Mouse (Mus musculus) lung, adult 18-20 months (tissue): ENCODE data around the gene Slc16a7.

ENCODE experiments used
- DNase-seq, 2 experiments: peaks; one replicate each; pipeline ENCODE4 v3.0.0; 2022; ENCODE audit warnings: mixed read lengths in 2 of 2

Slc16a7 gene

DNA sequence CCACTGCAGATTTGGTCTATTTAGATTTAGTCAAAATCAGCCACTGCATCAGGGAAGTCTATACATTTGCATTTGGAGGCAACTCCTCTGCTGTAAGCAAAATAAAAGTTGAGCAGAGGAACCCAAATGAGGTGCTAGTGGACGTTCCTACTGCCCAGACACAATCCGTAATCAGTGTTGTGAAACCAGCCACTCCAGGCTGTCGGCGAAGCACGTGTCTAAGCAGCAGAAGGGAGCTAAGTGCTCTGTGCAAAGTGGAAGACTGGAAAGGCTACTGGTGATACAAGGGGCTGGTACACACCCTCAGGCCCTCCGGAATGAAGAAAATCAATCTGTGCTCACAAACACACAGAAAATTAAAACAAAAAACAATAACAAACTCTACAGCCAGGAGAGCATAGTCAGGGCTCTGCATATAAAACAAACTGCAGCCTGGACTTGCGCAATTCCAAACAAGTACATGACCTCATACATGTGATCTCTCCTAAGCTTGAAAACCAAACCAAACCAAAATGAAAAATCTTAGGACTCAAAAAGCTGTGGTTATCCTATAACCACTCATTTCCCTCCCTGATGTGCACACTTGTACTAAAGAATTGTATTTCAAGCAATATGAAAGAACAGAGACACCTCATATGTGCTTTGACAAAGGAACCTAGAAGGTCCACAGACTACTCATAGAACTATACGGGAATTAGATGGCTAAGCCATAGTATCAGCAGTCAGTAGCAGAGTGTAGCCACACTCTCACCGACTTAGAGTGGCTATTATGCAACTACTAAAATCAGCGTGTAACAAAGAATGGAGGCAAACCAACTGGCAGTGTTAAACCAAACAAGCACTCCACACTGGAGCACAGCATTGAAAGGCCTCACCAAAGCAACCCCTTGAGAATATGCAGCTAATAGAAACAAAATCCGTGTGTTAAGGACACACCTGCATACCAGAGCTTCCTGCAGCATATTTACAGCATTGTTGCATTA is 67.5 kb downstream of the Slc16a7 start:
- peak; percentile 77 to 83 for DNase-seq

DNA sequence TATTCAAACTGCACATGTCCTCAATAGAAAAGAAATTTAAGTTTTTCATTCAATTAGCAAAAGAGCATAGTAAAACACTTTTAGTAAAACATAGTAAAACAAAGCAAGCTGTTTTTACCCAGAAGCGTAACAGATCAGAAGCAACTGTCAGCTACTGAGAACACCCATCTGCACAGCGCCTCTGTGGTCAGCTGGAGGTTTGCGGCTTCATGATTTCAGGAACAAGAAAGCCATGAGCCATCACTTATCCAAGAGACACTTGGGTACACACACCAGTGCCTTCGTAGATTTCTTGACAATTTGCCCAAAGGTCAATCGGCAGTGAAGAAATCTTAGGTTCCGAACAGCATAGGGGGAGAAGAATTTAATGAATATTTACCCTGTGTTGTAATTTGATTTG is 71.9 kb downstream of the Slc16a7 start:
- peak; percentile 36 to 41 for DNase-seq

DNA sequence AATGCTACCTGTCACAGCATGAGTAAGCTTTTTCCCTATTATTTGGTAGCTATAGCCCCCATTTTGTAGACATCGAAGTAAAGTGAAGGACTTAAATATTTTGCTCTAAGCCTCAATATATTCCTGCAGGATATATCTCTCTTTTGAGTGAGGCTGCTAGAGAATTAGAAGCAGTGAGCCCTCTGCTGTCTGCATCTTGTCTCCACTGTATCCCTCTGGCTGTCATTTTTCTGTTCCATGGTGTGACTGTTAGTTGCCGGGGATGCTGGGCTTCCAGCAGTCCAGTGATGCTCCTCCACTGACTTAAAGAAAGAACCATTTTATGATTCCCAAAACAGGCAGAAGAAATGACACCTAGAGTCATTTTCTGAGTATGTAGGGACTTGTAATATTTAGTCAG is 78.4 kb downstream of the Slc16a7 start:
- DNase-seq: no peak

DNA sequence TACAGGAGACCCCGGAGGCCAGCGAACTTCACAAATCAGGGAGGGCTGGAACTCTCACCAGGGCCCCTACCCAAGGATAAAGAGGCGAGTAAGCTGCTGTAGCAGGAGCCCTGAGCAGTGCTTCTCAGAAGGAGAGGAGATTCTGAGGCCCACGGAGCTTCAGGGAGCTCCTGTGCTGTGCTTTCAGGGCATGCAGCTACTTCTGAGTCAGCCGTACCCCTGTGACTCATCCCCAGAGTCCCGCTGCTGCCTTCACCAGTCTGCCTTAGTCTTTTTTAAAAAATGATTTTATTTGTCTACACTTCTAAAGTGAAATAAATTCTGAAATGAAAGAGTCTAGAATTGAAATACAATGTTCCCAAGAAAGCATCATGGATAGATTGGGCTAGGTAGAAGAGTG is 91.2 kb downstream of the Slc16a7 start:
- DNase-seq: no peak

DNA sequence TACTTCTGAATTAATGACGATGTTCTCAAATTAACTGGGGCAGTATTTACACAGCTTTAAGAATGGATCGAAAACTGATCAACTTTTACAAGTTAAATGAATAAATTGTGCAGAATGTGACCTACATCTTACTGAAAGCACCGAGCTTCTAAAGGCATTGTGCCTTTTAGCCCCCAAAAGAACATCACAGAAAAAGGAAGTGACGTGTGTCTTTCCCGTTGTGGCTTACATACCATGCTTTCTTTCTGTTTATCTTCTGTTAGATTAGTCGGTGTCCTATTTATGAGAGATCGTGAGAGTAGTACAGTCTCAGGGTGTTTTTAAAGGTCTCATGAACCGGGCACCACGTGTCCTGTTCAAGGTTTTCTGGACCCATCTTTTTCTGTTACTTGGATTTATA is 98.9 kb downstream of the Slc16a7 start:
- DNase-seq: no peak

DNA sequence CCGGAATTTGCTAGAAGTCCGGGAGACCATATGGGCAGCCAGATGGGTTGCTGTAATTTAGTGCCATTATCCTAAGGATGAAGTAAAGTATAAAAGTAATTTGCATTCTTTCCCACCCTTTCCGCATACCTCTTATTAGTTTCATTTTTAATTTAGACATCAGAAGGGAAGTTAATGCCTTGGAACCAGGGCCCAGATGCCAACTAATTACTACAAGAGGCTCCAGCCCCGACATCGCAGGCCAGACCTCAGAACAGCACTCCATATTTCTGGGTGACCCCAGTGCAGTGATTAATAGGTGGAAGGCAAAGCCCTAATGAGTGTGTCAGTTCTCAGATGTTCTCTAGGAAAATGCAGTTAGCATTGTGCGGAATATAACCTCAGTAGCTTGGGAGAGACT is 100.7 kb downstream of the Slc16a7 start:
- no peak for DNase-seq

DNA sequence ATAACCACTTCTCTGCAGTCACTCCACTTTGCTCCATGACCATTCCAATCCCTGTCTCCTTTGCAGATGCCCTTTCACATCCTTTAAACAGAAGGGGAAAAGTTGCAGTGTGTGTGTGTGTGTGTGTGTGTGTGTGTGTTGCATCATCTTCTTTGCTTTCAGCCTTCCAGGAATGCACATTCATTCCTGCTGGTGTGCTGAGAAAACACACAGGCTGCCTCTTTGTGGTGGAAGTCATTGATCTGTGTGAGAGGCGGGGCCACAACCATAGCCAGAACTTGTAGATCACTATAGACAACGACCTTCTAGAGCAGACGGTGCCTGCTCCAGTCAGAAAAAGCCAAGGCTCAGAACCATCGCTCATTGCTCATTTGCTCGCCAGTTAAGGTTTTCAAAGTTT is 103.9 kb downstream of the Slc16a7 start:
- no peak for DNase-seq

DNA sequence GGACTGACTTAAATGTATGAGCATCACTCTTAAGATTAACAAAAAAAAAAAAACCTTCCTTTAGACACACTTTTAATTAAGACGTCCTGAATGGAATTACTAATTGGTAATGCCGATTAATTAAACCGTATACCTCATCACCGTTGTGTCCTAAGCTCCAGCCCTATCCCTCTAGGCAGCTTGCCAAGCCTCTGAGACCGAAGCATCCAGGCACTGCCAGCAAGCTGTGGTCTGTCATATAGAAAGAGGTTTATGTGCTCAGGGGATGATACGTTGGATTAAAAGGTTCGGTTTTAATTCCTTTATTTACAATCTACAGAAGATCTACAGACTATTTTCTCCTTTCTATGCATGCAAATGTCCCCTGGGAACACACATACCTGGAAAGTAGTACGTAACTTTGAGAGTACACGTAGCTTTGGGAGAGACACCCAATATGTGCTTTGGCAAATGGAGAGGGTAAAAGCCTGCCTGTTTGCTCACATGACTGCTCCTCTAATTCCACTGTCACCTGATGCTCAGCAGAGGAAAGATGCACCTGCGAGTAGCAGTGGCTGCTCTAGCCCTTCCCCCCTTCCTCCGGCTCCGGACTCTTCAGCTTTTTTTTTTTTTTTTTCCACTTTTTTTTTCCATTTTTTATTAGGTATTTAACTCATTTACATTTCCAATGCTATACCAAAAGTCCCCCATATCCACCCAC is 114.0 kb downstream of the Slc16a7 start:
- DNase-seq: no peak

DNA sequence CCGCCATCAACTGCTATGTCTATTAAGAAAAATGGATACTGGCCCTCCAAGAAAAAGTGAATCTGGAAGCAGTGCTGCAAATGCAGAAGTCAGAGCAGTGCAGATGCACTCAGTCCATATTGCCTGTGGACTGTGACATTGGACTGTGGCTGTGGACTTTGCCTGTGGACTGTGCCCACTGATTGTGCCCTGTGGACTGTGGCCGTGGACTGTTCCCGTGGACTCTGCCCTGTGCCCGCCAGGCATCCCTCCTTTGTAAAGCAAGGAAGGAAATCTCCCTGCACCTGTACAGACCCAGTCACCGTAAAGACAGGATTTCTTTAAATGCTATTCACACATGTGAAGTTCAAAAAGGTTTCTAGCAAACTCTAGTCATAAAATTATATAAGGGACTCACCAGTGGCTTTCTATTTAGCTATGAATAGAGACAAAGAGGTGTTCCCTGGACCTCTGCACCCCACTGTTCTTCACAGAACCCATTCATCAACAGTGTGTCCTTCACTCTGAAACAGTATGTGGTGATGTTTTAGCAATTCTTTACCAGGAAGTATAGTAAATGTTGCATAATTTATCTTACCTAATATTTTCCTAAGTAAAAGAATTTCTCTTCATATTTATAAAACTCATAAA is 114.6 kb downstream of the Slc16a7 start:
- no peak for DNase-seq

DNA sequence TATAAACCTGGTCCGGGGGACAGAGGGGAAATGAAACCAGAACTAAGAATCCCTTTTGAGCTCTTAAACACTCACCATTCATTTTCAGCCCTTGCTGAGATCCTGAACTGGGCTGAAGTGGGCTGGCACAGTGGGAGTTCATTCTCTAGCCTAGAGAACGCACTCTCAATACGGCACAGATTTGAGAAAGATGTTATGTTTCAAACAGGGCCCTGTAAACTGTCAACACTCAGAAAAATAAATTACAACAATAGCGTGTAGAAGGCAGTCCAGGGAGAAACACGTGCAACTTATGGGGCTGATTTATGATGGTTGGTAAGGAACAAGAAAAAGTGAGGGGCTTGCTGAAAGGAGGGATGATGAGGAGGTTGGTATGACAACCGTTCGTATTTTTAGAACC is 115.5 kb downstream of the Slc16a7 start:
- DNase-seq: no peak

DNA sequence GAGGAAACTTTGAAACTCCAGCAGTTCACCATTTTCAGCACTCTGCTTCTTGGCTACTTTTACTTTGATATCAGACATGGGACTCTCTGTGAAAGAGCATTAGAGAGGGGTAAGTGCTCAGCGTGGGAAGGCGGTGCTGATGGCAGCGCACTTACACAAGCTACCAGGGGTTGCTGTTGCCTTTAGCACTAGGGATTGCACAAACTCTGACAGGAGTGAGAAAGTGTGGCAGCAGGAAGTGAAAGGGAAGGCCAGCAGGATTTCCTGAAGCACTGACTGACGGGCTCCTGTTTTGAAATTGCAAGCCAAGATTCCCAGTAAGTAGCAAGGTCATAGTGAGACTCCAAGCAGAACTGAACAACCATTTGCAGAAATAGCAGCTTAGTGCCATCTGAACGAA is 117.8 kb downstream of the Slc16a7 start:
- peak; percentile 15 to 50 for DNase-seq

DNA sequence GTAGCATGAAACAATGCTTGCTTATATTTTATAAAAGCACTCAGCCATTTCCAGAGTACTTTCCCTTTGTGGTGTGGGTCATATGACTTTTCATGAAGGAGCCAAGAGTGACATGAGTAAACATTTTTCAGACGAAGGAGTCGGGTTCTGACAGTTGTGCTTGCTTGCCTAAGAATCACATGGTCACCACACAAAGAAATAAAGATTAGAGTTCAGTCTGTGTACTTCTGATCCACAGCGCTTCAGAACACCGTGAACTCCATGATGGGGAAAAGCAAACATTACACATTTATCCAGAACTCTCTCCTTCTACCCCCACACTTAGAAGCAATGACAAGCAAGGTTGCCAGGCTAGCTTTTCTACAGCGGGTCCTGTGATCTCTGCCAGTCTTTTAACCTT is 119.0 kb downstream of the Slc16a7 start:
- DNase-seq: peak; percentile 28 to 66

DNA sequence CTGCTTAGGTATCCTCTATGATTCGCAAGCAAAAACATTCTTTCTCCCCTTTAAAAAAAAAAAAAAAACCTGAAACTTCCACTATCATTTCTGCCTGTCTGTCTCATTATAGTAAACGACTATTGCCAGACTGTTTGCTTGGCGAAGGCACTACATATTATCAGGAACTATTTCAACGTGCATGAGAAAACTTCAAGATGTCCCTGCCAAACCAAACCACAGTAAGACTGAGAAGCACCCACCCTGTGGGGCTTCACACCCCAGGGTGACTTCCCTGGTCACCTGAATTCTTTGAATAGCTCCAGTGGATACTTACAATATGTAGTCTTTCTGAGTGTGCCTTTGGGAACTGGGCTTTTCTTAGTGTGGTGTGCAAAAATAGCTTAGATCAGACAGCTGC is 122.9 kb downstream of the Slc16a7 start:
- no peak for DNase-seq

DNA sequence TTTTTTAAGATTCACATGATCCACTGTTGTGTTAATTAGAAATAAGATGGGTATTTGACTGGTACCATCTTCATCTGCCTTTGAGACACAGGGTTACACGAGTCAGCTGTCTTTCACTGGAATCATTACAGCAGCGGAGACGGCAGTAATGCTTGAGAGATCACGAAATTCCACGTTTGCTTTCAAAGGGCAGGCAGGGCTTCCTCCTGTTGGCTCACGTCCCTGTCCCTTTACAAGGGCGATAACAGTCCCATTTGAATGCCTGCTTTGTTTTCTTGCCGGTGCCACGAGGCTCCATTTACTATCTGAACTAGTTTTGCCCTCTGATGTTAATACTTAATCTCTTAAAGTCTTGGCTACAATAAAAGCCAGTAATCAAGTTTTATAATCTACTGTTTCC is 123.4 kb downstream of the Slc16a7 start:
- DNase-seq: peak in 1 of 2 experiments; percentile 4

DNA sequence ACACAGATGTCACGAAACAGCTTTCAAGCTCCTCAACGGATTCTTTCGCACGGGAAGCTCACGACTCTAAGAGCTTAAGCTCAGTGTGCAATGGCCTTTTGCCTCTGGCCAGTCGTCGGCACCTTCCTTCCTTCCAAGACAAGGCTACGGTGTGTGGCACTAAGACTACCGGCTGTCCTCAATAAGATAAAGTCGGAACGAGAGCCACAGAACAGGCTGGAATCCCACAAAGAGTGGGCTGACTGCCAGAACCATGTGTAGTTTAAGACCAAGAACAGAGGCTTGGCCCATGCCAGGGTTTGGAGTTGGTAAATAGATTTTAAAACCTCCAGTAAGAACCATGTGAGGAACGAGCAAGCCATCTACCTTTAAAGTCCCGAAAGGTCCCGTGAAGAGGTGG is 123.8 kb downstream of the Slc16a7 start:
- DNase-seq: peak; percentile 37 to 63

DNA sequence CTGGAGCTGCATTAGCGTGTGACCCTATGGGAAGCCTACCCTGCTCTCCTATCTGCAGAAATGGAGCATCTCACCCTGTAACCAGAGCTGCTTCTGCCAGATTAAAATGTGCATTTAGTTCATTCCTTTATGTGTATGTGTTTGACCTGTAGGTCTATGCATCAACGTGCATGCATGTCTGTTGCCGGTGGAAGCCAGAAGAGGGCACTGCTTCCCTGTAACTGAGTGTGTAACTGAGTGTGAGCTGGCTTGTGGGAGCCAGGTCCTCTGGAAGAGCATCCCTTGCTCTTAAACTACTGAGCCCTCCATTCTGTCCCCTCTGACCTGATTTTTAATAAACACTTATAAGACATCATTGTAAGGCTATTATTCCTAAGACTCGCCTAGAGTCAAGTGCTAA is 124.3 kb downstream of the Slc16a7 start:
- DNase-seq: peak; percentile 69 to 76

DNA sequence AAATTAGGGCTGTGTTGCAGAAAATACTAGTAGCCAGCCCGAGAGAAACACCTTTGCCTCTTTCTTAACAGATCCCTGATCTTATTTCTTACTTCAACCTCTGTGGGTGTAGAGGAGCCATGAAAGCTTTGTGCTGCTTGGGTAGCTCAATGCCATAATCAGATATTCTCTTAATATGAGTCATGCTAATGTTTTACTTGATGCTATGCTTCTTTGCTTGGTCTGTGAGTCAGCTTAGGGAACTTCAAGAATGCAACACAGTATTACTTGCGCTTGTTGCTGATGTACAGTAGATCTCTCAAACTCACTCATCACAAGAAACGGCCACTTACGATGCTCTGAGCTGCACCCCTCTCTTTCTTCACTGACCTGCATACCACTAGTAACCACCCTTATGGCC is 133.4 kb downstream of the Slc16a7 start:
- no peak for DNase-seq

DNA sequence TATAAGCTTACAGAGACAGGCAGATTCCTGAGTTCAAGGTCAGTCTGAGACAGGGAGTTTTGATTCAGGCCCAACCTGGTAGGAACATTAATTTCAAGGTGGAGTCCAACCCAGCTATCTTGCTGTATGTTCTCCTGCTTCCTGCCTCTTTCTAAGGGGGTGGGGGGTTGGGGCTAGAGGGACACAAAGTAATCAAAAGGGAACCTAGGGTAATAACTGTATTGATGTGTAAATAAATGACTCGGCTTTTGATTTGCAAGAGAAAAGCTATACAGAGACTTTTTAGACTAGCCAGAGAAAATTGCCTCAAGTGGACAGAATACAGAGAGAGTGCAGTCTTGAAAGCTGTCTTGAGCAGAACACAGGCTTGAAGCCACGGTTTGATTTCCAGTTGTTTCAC is 174.7 kb downstream of the Slc16a7 start:
- DNase-seq: no peak

DNA sequence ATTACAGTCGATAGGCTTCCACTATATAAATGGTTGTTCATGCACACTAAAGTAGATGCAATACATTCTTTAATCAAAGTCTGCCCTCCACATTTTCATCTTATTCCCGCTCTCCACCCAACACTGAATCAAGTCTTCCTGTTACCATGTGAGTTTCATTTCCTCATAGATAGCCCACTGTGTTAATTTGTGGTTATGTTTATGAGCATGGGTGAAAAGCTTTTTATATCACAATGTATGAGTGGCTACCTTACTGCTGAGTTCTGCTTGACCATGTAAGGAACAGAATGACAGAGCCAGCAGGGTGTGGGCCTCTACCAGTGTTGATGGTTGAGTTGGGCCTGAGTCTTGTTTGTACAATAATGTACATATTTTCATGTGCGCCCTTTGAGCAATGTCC is 175.5 kb downstream of the Slc16a7 start:
- DNase-seq: no peak

DNA sequence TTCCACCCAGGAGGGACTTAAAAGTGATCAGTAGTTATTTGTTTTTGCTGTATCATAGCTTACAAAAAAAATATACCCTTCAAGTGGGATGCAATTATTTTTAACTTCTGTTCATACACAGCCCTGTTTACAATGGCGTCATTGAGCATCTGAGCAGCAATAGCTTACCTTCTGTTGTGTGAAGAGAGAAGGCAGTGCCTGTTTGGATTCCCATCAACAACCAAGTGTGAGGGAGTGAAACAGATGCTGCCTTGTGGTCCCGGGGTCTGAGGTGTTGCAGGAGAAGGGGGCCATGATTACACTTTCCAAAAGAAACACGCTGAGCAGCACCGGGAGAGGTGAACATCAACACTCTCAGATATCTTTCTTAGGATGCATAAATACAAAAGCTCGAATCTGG is 201.7 kb downstream of the Slc16a7 start:
- DNase-seq: no peak

DNA sequence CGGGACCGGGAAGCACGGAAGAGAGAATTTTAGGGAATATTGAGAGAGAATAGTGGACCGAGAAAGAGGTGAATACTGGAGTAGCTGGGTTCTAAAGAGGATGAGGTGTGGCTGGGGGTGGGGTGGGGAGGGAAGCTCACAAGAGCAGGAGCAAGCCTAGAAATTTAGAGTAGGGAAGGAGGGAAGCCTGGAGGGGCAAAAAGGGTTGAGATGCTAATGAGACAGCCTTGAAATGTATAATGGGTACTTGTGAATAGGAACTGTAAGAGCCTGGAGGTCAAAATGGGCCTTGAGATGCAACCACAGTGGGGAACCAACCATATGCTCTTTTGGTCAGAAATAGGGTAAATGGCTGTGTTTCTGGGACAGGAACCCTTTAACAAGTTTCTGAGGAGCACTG is 203.9 kb downstream of the Slc16a7 start:
- no peak for DNase-seq

DNA sequence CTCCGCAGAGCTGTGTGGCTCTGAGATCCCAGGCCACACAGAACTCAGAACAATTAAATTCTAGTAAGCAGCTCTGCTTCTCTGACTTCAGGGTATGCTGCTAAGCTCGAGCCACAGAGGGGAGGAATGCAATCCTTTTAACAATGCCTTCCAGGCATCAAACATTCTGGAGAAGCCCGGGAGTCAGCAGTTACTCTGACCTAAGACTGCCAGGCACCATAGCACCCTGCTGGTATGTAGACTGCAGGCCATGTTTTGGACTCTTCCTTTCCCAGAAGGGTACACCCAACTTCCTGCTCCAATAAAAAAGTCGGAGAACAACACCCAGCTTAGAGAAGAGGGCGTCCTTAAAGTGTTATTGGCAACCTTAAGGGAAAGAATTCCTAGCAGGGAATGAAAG is 205.1 kb downstream of the Slc16a7 start:
- no peak for DNase-seq

DNA sequence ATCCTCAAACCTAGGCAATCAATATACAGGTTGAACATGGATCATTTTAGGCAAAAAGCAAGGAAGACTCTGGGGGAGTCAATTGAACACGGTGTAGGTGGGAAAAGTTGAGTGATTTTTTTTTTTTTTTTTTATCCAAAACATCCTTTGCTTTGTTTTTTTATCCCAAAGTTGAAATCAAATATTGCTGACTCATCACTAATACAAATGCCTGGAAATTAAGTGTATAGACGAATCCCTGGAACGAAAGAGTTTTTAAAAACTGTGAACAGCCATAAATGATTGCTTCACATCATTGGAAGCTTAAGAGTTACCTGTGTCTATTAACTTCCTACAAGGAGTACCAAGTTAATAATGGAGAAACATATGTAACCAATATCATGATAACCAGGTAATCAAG is 206.7 kb downstream of the Slc16a7 start:
- DNase-seq: no peak

DNA sequence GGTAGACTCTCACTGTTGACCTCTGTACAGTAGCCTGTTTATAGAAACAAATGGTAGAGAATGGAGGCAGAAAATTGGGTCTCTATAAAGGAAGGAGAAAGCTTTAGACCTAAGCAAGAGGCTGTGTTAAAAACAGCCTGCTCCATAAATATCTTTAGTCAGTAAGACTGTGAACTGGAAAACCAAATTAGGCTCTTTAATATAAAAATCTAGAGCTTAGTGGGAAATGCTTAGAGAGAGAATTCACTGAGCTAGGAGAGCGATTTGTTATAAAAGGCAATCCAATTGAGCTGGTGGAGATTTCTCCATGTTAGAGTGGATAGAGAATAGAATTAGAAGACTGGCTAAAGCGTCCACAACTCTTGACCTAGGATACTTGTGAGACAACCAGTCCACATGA is 211.5 kb downstream of the Slc16a7 start:
- DNase-seq: no peak
